Mouse (Mus musculus) bone marrow, adult 2 months (tissue): ENCODE results near the gene Gm13199.

ENCODE experiments used
- CTCF ChIP-seq: fragments of 200-500 bp; IDR thresholded peaks from 2 replicates; pipeline ENCODE4 v1.5.1; 2011; ENCODE audit warnings: low read length, control low read depth; ENCODE audit not compliant: control insufficient read depth, insufficient read depth
- POLR2A ChIP-seq: fragments of 200-500 bp; IDR thresholded peaks from 2 replicates; pipeline ENCODE4 v1.6.1; 2011; ENCODE audit warnings: low read depth, mild to moderate bottlenecking, control low read depth, low read length, borderline replicate concordance; ENCODE audit not compliant: control insufficient read depth

GRCm38 (mm10) chr2:5862834-5863233, at the start of gene Gm13199:
- no peak for TF ChIP-seq POLR2A
- TF ChIP-seq CTCF = no peak
